Mouse (Mus musculus) C2C12 (cell line): ENCODE measurements at regions not wholly inside any gene's neighbourhood (a gene's known extent, or its start where the extent isn't known, plus 50 kb on each side); places are given as distances from the start of the nearest gene placed in this dataset.

ENCODE experiments used
- H3K27me3 ChIP-seq: one replicate; pipeline ENCODE4 v1.6.1; 2011; ENCODE audit not compliant: control insufficient read depth, insufficient read depth, insufficient read length
- H3K36me3 ChIP-seq: one replicate; pipeline ENCODE4 v1.6.1; 2011; ENCODE audit not compliant: control insufficient read depth, insufficient read depth
- H3K4me3 ChIP-seq: one replicate; pipeline ENCODE4 v1.5.1; 2011; ENCODE audit warnings: mild to moderate bottlenecking, control low read depth; ENCODE audit not compliant: poor library complexity, insufficient read depth, severe bottlenecking
- H3K79me2 ChIP-seq: one replicate; pipeline ENCODE4 v1.6.1; 2011; ENCODE audit not compliant: control insufficient read depth, insufficient read depth
- H3K79me3 ChIP-seq: one replicate; pipeline ENCODE4 v1.6.1; 2011; ENCODE audit warnings: low read depth, control low read depth
- H3ac ChIP-seq: one replicate; pipeline ENCODE3; 2011; ENCODE audit warnings: low read depth; ENCODE audit not compliant: control insufficient read depth, insufficient read length
- CEBPB ChIP-seq: IDR thresholded peaks from one replicate; pipeline ENCODE4 v1.6.1; 2011; ENCODE audit warnings: low read depth, mild to moderate bottlenecking, control low read depth, moderate library complexity
- CTCF ChIP-seq: IDR thresholded peaks from one replicate; pipeline ENCODE4 v1.5.1; 2011; ENCODE audit not compliant: control insufficient read depth, insufficient read depth, insufficient read length
- FOSL1 ChIP-seq: IDR thresholded peaks from one replicate; pipeline ENCODE4 v1.8.0; 2011; ENCODE audit warnings: mild to moderate bottlenecking, low read length; ENCODE audit not compliant: poor library complexity, insufficient read depth, severe bottlenecking
- MAX ChIP-seq: IDR thresholded peaks from one replicate; pipeline ENCODE4 v1.6.1; 2011; ENCODE audit warnings: mild to moderate bottlenecking, control low read depth
- MYOD1 ChIP-seq: IDR thresholded peaks from one replicate; pipeline ENCODE4 v1.6.1; 2011; ENCODE audit warnings: low read depth; ENCODE audit not compliant: control insufficient read depth, insufficient read length
- MYOG ChIP-seq: IDR thresholded peaks from one replicate; pipeline ENCODE4 v1.6.1; 2011; ENCODE audit not compliant: control insufficient read depth, insufficient read length; ENCODE audit errors: extremely low read depth
- USF1 ChIP-seq: IDR thresholded peaks from one replicate; pipeline ENCODE4 v1.6.1; 2011; ENCODE audit warnings: low read depth, mild to moderate bottlenecking, control low read depth, moderate library complexity

DNA sequence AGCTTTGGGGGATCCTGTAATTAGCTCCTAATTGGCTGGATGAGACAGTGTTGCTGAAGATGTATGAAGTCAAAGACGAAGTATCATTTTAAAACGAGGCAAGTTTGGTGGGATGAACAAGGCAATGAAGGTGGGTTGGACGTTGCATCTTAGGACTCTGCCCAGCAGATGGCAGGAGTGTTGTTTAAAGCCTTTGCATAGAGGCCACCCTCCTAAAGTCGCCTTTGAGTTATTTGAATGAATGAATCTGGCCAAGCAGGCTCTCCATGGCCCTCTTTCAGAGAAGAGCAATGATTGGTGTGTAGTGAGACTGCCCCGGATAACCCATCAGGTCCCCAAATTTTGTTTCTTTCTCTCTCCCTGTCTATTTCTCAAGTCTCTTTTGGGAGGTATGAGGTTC is 77.5 kb upstream of the Shisa3 start:
- H3ac ChIP-seq, result no peak overlapping the region
- no peak for TF ChIP-seq MAX
- TF ChIP-seq MYOG, result no peak
- TF ChIP-seq FOSL1, result no peak
- no peaks in the 10 kb centered on the region for H3K79me2 ChIP-seq
- no peaks in the 10 kb centered on the region for H3K27me3 ChIP-seq
- no peak overlapping the region for H3K4me3 ChIP-seq
- H3K36me3 ChIP-seq, result no peaks in the 10 kb centered on the region
- H3K79me3 ChIP-seq, result no peaks in the 10 kb centered on the region

DNA sequence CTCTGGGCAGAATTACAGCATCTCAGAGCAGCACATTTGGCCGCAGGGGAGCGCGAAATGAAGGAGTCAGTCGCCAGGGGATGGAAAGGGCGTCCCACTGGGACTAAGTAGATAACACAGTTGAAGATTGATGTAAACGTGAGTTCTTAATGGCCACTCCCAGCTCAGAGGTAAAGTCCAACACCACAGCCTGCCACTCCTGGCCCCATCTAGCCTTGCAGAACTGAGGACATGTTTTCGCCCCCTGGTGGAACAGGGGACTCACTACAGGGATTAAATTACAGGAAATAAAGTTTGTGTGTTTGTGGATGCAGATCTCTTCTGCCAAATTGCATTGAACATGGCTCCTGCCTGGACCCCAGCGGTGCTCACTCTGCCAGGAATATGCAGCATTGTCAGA is 76.7 kb upstream of the Shisa3 start:
- Histone ChIP-seq H3ac (no peak overlapping the region), H3K79me2 (no peaks in the 10 kb centered on the region), H3K36me3 (no peaks in the 10 kb centered on the region), H3K27me3 (no peaks in the 10 kb centered on the region), H3K4me3 (no peak overlapping the region), H3K79me3 (no peaks in the 10 kb centered on the region)
- TF ChIP-seq CTCF (no peak), CEBPB (no peak), MYOG (no peak), MAX (no peak), USF1 (no peak), FOSL1 (no peak), MYOD1 (no peak)

DNA sequence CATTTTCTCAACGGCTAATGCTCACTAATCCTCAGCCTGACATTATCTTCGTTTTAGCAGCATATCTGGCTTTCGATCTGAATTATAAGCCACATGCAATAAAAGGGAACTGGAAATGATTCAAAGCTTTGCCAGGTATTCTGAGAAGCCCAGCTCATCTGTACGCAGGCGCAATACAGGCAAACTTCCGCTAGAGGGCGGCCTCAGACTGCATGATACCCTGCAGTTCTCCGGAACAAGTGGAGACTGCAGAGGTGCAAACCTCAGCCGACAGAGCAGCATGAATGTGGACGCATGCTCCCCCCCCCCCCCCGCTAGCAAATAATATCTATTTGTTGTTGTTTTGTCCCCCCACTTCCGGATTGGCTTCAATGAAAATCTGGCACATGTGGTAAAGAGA is 75.3 kb upstream of the Shisa3 start:
- H3K36me3 ChIP-seq, result no peaks in the 10 kb centered on the region
- TF ChIP-seq FOSL1 (no peak), CTCF (peak; percentile 45)
- H3K79me3 ChIP-seq, result no peaks in the 10 kb centered on the region
- no peak overlapping the region for H3ac ChIP-seq
- no peaks in the 10 kb centered on the region for H3K27me3 ChIP-seq
- no peaks in the 10 kb centered on the region for H3K79me2 ChIP-seq
- H3K4me3 ChIP-seq, result no peak overlapping the region

DNA sequence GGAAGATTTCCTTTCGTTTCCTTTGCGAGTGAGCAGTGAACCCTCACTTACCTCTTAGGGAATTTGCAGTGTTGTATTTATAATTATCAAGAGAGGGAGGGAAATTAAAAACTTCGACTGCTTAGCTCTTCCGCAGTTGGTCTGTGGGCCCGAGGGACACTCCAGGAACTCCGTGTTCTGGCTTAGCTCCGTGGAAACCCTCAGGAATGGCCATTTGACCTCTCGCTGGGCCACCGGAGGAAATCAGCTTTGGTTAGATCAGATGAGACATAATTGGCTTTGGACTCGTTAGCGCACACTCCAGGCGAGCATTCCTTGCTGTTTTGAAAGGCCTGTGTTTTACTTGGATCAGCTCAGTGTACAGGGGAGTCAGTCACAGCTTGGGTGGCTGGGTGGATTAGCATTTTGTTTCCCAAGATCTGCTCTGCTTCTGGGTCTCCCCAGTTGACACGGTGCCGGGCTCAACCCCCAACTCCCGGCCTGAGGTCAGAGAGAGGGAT is 74.9 kb upstream of the Shisa3 start:
- H3K79me3 ChIP-seq, result no peaks in the 10 kb centered on the region
- H3K36me3 ChIP-seq, result no peaks in the 10 kb centered on the region
- no peaks in the 10 kb centered on the region for H3K27me3 ChIP-seq
- H3ac ChIP-seq, result no peak overlapping the region
- no peak overlapping the region for H3K4me3 ChIP-seq
- no peaks in the 10 kb centered on the region for H3K79me2 ChIP-seq
- TF ChIP-seq MYOG (no peak), USF1 (no peak)

DNA sequence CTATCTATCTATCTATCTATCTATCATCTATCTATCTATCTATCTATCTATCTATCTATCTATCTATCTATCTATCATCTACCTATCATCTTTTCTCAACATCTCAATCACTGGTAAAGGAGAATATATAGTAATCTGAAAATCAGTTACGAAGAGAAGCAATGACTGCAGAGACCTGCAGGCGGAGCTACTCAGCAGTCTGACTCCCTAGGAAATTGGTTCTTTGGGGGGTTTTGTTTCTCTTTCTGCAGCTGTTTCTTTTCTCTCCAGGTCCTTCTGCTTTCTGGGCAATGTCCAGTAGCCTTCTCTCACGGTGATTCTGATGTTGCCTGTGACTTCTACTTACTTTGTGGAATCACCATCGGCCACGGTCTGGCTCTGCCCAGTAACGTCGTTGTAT is 73.6 kb upstream of the Shisa3 start:
- no peaks in the 10 kb centered on the region for H3K27me3 ChIP-seq
- no peaks in the 10 kb centered on the region for H3K36me3 ChIP-seq
- H3K79me3 ChIP-seq, result no peaks in the 10 kb centered on the region
- no peak for TF ChIP-seq CTCF
- no peak for TF ChIP-seq FOSL1
- TF ChIP-seq USF1, result no peak
- no peak for TF ChIP-seq CEBPB
- TF ChIP-seq MAX, result no peak
- TF ChIP-seq MYOD1, result no peak
- TF ChIP-seq MYOG, result no peak
- no peak overlapping the region for H3K4me3 ChIP-seq
- no peak overlapping the region for H3ac ChIP-seq
- H3K79me2 ChIP-seq, result no peaks in the 10 kb centered on the region

DNA sequence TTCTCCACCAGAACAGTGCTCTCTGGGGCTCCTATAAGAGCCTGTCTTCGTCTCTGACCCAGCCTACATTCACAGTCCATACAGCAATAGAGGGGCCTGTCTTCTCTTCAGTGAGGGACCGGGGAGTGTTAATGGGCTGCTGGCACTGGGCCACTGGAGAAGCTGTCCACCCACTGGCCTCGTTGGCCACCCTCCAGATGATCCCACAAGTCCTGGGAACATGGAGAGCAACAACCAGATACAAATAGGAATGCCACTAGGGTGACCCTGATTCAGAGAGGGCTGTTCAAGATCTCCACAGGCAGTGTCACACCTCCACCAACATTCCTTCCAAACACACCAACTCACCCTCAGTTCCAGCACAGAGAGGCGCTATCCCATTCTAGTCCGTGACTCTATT is 69.7 kb upstream of the Shisa3 start:
- no peaks in the 10 kb centered on the region for H3K79me2 ChIP-seq
- H3K36me3 ChIP-seq, result no peaks in the 10 kb centered on the region
- H3K4me3 ChIP-seq, result no peak overlapping the region
- no peaks in the 10 kb centered on the region for H3K27me3 ChIP-seq
- no peaks in the 10 kb centered on the region for H3K79me3 ChIP-seq
- no peak overlapping the region for H3ac ChIP-seq
- no peak for TF ChIP-seq CEBPB
- no peak for TF ChIP-seq MAX
- TF ChIP-seq MYOD1, result no peak

DNA sequence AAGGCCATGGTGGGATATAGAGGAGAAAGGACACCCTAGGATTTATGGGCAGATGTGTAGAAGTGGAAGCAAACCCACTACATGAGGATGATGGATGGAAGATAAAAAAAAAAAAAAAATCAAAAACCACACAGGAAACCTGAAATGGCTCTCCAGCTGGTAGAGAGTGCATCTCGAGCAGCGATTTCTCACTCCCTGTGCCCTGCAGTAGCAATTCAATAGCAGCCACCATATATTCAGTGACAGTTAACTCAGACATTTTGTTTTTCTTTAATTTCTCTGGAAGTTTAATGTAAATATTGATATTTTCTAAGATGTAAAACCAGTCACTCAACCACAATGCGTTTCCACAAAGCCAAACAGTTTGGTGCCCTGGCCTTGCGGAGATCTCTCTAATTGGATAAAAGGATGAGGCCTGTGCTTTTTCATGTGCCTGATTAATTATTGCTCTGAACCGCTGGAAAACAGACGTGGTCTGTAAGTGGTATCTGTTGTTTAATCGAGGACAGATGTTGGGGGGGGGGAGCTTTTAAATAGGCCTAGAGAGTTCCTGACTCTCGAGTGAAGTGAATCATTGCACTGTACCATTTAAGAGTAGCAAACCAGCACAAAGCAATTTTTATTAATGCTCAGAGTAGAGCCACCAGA is 68.0 kb upstream of the Shisa3 start:
- Histone ChIP-seq H3K79me3 (no peaks in the 10 kb centered on the region), H3K79me2 (no peaks in the 10 kb centered on the region), H3K4me3 (no peak overlapping the region), H3K36me3 (no peaks in the 10 kb centered on the region), H3K27me3 (no peaks in the 10 kb centered on the region), H3ac (no peak overlapping the region)
- TF ChIP-seq MYOD1 (no peak), CTCF (no peak)
